Mouse (Mus musculus): ENCODE results near the gene Pkig.

Gene Pkig

GRCm38 (mm10) chr2:163712473-163712872 is 54.3 kb downstream of the Pkig start:
- peak; percentile 68 for DNase-seq

- peak; percentile 54 for DNase-seq
Observed at GRCm38 (mm10) chr2:163712874-163713273, 54.7 kb downstream of the Pkig start.

- peak; percentile 44 for DNase-seq
Observed at GRCm38 (mm10) chr2:163713340-163713739, 55.2 kb downstream of the Pkig start.

GRCm38 (mm10) chr2:163716448-163716847 is 58.3 kb downstream of the Pkig start:
- peak; percentile 37 for DNase-seq

- peak; percentile 50 for DNase-seq
Observed at GRCm38 (mm10) chr2:163716853-163717252, 58.7 kb downstream of the Pkig start.

- DNase-seq, result no peak
Observed at GRCm38 (mm10) chr2:163718526-163718925, 60.3 kb downstream of the Pkig start.

GRCm38 (mm10) chr2:163718951-163719603 is 60.9 kb downstream of the Pkig start:
- peak; percentile 93 for DNase-seq

- no peak for DNase-seq
Observed at GRCm38 (mm10) chr2:163719616-163720015, 61.4 kb downstream of the Pkig start.

GRCm38 (mm10) chr2:163722550-163722949 is 64.4 kb downstream of the Pkig start:
- no peak for DNase-seq

GRCm38 (mm10) chr2:163726766-163727393 is 68.7 kb downstream of the Pkig start:
- no peak for DNase-seq

GRCm38 (mm10) chr2:163728300-163728699 is 70.1 kb downstream of the Pkig start:
- no peak for DNase-seq

- DNase-seq, result no peak
Observed at GRCm38 (mm10) chr2:163732021-163732420, 73.8 kb downstream of the Pkig start.

- no peak for DNase-seq
Observed at GRCm38 (mm10) chr2:163735163-163735562, 77.0 kb downstream of the Pkig start.

GRCm38 (mm10) chr2:163735980-163736379 is 77.8 kb downstream of the Pkig start:
- no peak for DNase-seq

GRCm38 (mm10) chr2:163742656-163743055 is 84.5 kb downstream of the Pkig start:
- no peak for DNase-seq

- no peak for DNase-seq
Observed at GRCm38 (mm10) chr2:163743357-163743756, 85.2 kb downstream of the Pkig start.

- DNase-seq, result peak; percentile 73
Observed at GRCm38 (mm10) chr2:163744801-163745570, 86.8 kb downstream of the Pkig start.

GRCm38 (mm10) chr2:163749647-163750611 is 91.7 kb downstream of the Pkig start, which contains the start of gene Ada:
Ada (minus strand) TSS chr2:163750239.
- DNase-seq, result peak; percentile 91

- no peak for DNase-seq
Observed at GRCm38 (mm10) chr2:163754228-163754627, 96.0 kb downstream of the Pkig start.

- DNase-seq, result no peak
Observed at GRCm38 (mm10) chr2:163756723-163757122, 98.5 kb downstream of the Pkig start.

GRCm38 (mm10) chr2:163758146-163758545 is 100.0 kb downstream of the Pkig start:
- DNase-seq, result no peak

GRCm38 (mm10) chr2:163760589-163760988 is 102.4 kb downstream of the Pkig start:
- DNase-seq, result no peak

- no peak for DNase-seq
Observed at GRCm38 (mm10) chr2:163761402-163761801, 103.2 kb downstream of the Pkig start.

All from thymus, postnatal 4 days (tissue).